Mouse (Mus musculus): ENCODE results near the gene Gm21698.
"Not testable (repeated sequence)": the region's sequence is repeated elsewhere in the genome, so short reads cannot be mapped to it uniquely, and the experiment has no call there.

DNA sequence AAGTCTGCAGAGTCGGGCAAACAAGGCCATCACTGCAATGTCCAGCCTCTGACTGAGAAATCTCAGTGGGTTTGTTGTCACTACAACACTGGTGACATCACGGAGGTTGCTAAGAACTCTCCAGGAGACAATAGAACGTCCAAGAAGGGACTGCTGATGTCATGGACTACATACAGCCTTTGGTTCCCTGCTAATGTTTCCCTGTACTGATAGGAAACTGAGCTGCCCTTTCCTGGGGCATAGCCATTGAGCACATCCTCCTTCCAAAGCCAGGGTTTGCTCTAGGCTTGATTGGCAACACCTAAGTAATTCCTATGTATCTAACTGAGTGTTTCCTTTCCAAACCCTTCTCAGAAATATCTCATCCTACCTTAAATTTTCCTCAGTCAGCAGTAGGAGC lies at the start of gene Gm21698:
- TF ChIP-seq CTCF, EP300 (IDR thresholded peaks at IDR 0.05; ENCODE audit: low read depth): not testable (repeated sequence)

Measured in liver, postnatal 0 days (tissue).